Mouse (Mus musculus) bone marrow macrophage, adult 2 months (primary cell): ENCODE measurements around the gene Scgb1b20.
"Not testable (repeated sequence)": the region's sequence is repeated elsewhere in the genome, so short reads cannot be mapped to it uniquely, and the experiment has no call there.

Experiments
- CTCF ChIP-seq: IDR thresholded peaks from 2 replicates; pipeline ENCODE4 v1.5.1; 2012; ENCODE audit warnings: low read depth, mild to moderate bottlenecking, low read length, moderate library complexity
- POLR2A ChIP-seq: IDR thresholded peaks from 2 replicates; pipeline ENCODE4 v1.6.1; 2012; ENCODE audit warnings: mild to moderate bottlenecking, low read depth, low read length, borderline replicate concordance

DNA sequence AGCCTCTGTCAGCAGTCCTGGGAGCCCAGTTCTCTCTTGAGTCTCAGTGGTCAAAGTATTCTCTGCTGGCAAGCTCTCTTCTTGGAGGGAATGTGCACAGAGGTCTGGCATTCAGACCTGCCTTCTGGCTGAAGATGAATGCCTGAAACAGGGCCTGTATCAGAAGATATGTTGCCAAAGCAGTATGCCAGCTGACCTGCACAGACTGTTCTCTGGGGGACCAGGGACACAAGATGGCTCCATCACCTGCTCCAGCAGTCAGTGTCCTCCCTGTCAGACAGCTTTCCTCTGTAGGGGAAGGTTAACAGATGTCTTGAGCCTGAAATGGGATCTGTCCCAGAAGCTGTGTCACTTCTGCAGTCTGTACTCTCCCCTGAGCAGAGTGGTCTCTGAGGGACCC is 26.7 kb downstream of the Scgb1b20 start:
- not testable (repeated sequence) for TF ChIP-seq CTCF, POLR2A
